Mouse (Mus musculus) heart, adult 2 months (tissue): ENCODE results near the gene Sacm1l. TPM values are rescaled to one million over a fixed set of nuclear protein-coding genes. Genes with fewer than 3 reads are reported as not detected.

Experiments
- DNase-seq, 2 experiments: peaks; one replicate each; pipeline ENCODE4 v3.0.0; 2021
- H3K27ac ChIP-seq: fragments of 200-600 bp; 2 replicates; pipeline ENCODE4 v1.8.1; 2022
- H3K27me3 ChIP-seq: fragments of 200-500 bp; 2 replicates; pipeline ENCODE4 v1.6.1; 2012; ENCODE audit warnings: mild to moderate bottlenecking, low read length, inconsistent platforms, mixed read lengths; ENCODE audit not compliant: control insufficient read depth, insufficient read depth
- H3K36me3 ChIP-seq: fragments of 200-500 bp; 2 replicates; pipeline ENCODE4 v1.6.1; 2012; ENCODE audit warnings: low read length, inconsistent platforms; ENCODE audit not compliant: control insufficient read depth, insufficient read depth
- H3K4me1 ChIP-seq: fragments of 200-500 bp; 2 replicates; pipeline ENCODE4 v1.6.1; 2011; ENCODE audit warnings: low read length; ENCODE audit not compliant: control insufficient read depth, insufficient read depth
- H3K4me3 ChIP-seq: fragments of 200-600 bp; 2 replicates; pipeline ENCODE4 v1.8.1; 2022
- H3K79me2 ChIP-seq: fragments of 200-500 bp; replicated peaks from 2 replicates; pipeline ENCODE4 v1.6.1; 2012; ENCODE audit warnings: mild to moderate bottlenecking, inconsistent platforms, low read length, moderate library complexity, mixed read lengths; ENCODE audit not compliant: control insufficient read depth, insufficient read depth
- H3K9ac ChIP-seq: fragments of 200-500 bp; 2 replicates; pipeline ENCODE4 v1.6.1; 2012; ENCODE audit warnings: low read depth, mild to moderate bottlenecking, control low read depth, inconsistent platforms, low read length, mixed read lengths
- CTCF ChIP-seq: fragments of 200-600 bp; IDR thresholded peaks from 2 replicates; pipeline ENCODE4 v1.8.1; 2022; ENCODE audit warnings: antibody characterized with exemption, mild to moderate bottlenecking, moderate library complexity
- EP300 ChIP-seq: fragments of 200-500 bp; IDR thresholded peaks from 2 replicates; pipeline ENCODE4 v1.6.1; 2011; ENCODE audit warnings: low read depth, low read length, control low read depth; ENCODE audit not compliant: insufficient read depth
- POLR2A ChIP-seq: fragments of 200-500 bp; IDR thresholded peaks from 2 replicates; pipeline ENCODE4 v1.6.1; 2011; ENCODE audit warnings: mild to moderate bottlenecking, low read depth, low read length, control low read depth; ENCODE audit not compliant: insufficient read depth
- WGBS: fragments of 180-500 bp; shearing (Covaris S2); methylation state at CpG from one replicate; pipeline ENCODE4 v1.1.7; 2018; 5-methylcytosine and 5-hydroxymethylcytosine counted together
- intact Hi-C: fragments of 180-260 bp; cut with DNase I; formaldehyde crosslinking; loops from one replicate; pipeline ENCODE4 v1.15.1; 2025
- polyA plus RNA-seq: library from polyadenylated mRNA; depleted of rRNA; stranded (reverse); fragments of >200 nt; gene quantifications from 2 replicates; pipeline ENCODE4 v1.2.3, GENCODE M21; 2012
- total RNA-seq, 2 experiments: library from RNA; stranded (reverse); gene quantifications; 2 replicates each; pipeline ENCODE4 v1.2.3; 2021

Gene Sacm1l
- total and polyA plus RNA-seq, 3 experiments, result 8.3 to 36.8 (median 35.4) TPM

DNA sequence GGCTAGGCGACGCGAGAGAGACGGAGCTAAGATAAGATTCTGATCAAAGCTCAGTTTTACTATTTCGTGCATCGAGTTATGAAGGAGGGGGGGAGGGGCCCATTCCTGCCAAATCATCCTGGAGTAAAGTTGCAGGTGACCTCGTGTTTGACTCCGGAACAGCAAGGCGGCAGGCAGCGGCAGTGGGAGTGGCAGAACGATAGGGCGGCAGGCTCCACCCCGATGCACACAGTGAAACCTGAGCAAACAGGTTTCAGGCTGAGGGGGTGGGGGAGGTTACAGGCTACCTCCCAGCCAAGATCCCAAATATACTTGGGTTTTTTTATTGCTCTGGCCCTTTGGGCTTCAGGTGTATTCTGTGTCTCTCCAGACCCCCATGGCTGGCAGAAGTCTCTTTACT lies 32.9 kb upstream of the Sacm1l start:
- Histone ChIP-seq H3K27ac (no peak overlapping the region), H3K4me1 (peaks cover 21% of the 10 kb centered on the region), H3K36me3 (peaks cover 5% of the 10 kb centered on the region), H3K9ac (no peak overlapping the region), H3K27me3 (no peaks in the 10 kb centered on the region), H3K79me2 (peaks cover 8% of the 10 kb centered on the region), H3K4me3 (no peak overlapping the region)
- 27% methylated on average over 13 of the region's 13 CpGs for WGBS
- intact Hi-C loops, result no loop called here
- no peak for DNase-seq
- TF ChIP-seq POLR2A (no peak), CTCF (no peak), EP300 (no peak)

DNA sequence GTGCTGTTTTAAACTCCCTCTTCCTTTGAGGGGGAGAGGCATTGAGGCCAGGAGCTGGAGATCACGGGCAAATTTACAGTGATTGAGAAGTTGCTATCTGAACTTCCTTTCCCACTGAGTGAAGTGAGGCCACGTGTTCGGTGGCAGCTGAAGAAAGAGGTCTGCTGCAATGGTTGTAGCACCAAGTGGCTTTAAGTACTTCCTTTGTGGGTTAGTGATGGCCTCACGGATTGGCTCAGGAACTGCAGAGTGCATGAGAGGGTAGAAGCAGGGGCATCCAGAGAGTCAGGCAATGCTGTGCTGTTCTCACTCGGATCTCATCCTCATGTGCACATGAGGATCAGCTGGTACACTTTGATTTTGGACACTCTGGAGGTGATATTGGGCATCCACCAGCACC lies 31.7 kb upstream of the Sacm1l start:
- H3K36me3 ChIP-seq, result peaks cover 4% of the 10 kb centered on the region
- H3K9ac ChIP-seq, result no peak overlapping the region
- H3K79me2 ChIP-seq, result peaks cover 5% of the 10 kb centered on the region
- no peak overlapping the region for H3K4me3 ChIP-seq
- intact Hi-C loops, result no loop called here
- TF ChIP-seq POLR2A, result no peak
- TF ChIP-seq EP300, result no peak
- TF ChIP-seq CTCF, result no peak
- H3K27me3 ChIP-seq, result no peaks in the 10 kb centered on the region
- WGBS, result 35% methylated on average over 5 of the region's 5 CpGs
- no peak overlapping the region for H3K27ac ChIP-seq
- H3K4me1 ChIP-seq, result peaks cover 10% of the 10 kb centered on the region
- DNase-seq, result no peak

DNA sequence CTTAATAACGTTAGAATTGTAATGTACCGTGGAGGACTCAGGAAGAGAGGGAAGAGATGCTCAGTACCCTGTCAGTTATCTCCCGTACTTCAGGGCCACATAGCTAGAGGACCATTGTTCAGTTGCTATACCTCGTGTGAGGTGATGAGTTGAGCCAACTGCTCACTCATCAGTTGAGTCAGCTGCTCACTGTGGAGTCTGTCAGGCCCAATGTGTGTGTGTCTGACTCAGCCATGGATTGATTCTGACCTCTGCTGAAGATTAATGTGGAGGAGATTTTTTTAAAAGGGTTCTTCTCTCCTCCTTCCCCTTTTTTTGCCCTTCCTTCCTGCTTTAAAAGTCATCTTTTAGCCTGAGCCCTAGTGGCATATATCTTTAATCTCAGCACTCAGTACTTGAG lies 29.1 kb upstream of the Sacm1l start:
- Histone ChIP-seq H3K36me3 (peaks cover 13% of the 10 kb centered on the region), H3K4me3 (no peak overlapping the region), H3K4me1 (peaks cover 11% of the 10 kb centered on the region), H3K27ac (no peak overlapping the region), H3K27me3 (no peaks in the 10 kb centered on the region), H3K79me2 (peaks cover 5% of the 10 kb centered on the region), H3K9ac (no peak overlapping the region)
- no peak for DNase-seq
- WGBS, result 55% methylated on average over 4 of the region's 4 CpGs
- TF ChIP-seq EP300, result no peak
- TF ChIP-seq CTCF, result no peak
- TF ChIP-seq POLR2A, result no peak
- intact Hi-C loops, result no loop called here

DNA sequence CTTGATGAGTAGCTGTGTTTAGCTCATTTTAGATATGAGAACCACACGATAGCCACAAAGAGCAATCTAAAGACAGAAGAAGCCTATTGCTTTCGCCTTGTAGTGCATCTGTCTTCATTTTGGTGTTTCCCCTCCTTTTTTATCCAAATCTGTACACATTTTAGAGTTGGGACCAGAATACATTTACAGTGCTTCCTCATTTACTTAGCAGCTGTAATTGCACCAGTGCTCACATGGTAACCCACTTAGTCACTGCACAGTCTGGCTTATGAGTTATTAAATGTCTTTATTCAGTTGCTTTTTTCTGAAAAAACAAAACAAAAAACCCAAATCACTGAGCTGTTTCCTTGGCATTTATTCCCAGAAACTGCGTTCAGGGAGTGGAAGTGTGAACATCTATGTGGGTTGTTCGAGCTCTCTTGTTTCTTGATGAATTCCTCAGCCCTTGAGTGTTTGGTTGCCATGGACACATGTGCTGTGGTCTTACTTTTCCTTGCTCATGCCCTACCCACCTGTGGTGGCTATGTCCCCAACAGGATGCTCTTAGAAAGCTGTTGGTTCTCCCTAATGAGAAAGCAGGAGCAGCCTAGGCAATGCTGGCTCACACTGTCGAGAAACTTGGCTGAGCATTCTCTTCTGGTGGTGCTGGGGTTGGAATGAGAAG lies 26.3 kb upstream of the Sacm1l start:
- 55% methylated on average over 5 of the region's 5 CpGs for WGBS
- peaks cover 4% of the 10 kb centered on the region for H3K79me2 ChIP-seq
- H3K36me3 ChIP-seq, result peaks cover 26% of the 10 kb centered on the region
- H3K27ac ChIP-seq, result peak overlapping the region; percentile 24
- H3K27me3 ChIP-seq, result no peaks in the 10 kb centered on the region
- H3K9ac ChIP-seq, result no peak overlapping the region
- H3K4me3 ChIP-seq, result no peak overlapping the region
- peak in 1 of 2 experiments; percentile 15 for DNase-seq
- intact Hi-C loops, result no loop called here
- TF ChIP-seq POLR2A (no peak), EP300 (no peak), CTCF (no peak)
- peaks cover 11% of the 10 kb centered on the region for H3K4me1 ChIP-seq

DNA sequence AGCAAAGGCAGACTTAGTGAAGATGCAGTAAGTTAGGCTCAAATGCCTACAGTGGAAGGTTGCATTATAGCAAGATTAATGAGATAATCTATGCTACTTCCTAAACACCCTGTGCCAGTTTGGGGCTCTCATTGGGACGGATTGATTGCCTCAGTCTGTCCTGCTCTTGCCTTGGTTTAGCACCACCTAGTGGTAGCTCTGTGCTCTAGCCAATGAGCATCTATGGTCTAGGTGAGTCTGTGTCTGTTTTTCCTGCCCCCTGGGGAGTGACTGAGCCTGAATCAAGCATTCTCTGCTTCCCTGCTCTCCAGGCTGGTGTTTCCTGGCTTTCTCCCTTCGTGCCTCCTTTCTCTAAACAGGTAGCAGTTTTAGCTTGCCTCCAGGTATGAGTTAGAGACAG lies 25.2 kb upstream of the Sacm1l start:
- TF ChIP-seq CTCF (no peak), EP300 (peak; percentile 80)
- Histone ChIP-seq H3K9ac (no peak overlapping the region), H3K4me1 (peaks cover 10% of the 10 kb centered on the region), H3K36me3 (peaks cover 26% of the 10 kb centered on the region), H3K27me3 (no peaks in the 10 kb centered on the region), H3K79me2 (no peaks in the 10 kb centered on the region; the same call in 1 of the 2 replicates), H3K27ac (peak overlapping the region; percentile 24; the same call in 1 of the 2 replicates), H3K4me3 (no peak overlapping the region)
- peak in 1 of 2 experiments; percentile 43 for DNase-seq
- WGBS, result 10% methylated on average over 2 of the region's 2 CpGs
- intact Hi-C loops, result loop anchor here (1.0 to 2.0 kb wide), 3 partner anchors 20 to 54 kb away; partner anchors contain the start of gene Limd1

DNA sequence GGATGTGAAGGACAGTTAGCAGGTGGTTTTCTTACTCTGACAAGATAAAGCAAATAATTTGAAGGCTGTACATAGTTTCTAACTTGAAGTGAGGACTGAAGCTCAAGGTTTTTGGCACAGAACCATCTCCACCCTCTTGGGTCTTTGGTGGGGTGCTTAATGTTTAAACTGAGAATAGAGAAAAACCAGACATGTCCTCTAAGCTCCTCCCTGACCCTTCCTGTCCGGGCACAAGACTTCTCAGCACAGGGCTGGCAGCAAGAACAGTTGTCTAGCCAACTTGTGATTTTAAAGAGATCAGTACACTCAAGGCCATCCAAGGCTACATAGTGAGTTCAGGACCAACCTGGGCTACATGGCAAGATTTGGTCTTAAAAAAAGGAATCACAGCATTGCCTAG lies 24.0 kb upstream of the Sacm1l start:
- peak overlapping the region; percentile 32; the same call in 1 of the 2 replicates for H3K27ac ChIP-seq
- WGBS, result 3% methylated on average over 1 of the region's 1 CpGs

More for the DNA sequence above, 24.0 kb upstream of the Sacm1l start:
- TF ChIP-seq EP300 (no peak), POLR2A (no peak), CTCF (no peak)
- peaks cover 26% of the 10 kb centered on the region for H3K36me3 ChIP-seq
- intact Hi-C loops, result loop anchor here (2.0 kb wide), 2 partner anchors 19 to 27 kb away; partner anchors contain the start of gene Limd1
- no peak for DNase-seq
- H3K9ac ChIP-seq, result no peak overlapping the region
- H3K27me3 ChIP-seq, result no peaks in the 10 kb centered on the region
- no peaks in the 10 kb centered on the region; the same call in 1 of the 2 replicates for H3K79me2 ChIP-seq
- H3K4me1 ChIP-seq, result peaks cover 15% of the 10 kb centered on the region
- H3K4me3 ChIP-seq, result no peak overlapping the region
